Mouse (Mus musculus): ENCODE measurements around the gene E330021D16Rik.

Gene E330021D16Rik

GRCm38 (mm10) chr6:136418889-136419835 is 3.8 kb upstream of the E330021D16Rik start:
- DNase-seq: no peak

DNA sequence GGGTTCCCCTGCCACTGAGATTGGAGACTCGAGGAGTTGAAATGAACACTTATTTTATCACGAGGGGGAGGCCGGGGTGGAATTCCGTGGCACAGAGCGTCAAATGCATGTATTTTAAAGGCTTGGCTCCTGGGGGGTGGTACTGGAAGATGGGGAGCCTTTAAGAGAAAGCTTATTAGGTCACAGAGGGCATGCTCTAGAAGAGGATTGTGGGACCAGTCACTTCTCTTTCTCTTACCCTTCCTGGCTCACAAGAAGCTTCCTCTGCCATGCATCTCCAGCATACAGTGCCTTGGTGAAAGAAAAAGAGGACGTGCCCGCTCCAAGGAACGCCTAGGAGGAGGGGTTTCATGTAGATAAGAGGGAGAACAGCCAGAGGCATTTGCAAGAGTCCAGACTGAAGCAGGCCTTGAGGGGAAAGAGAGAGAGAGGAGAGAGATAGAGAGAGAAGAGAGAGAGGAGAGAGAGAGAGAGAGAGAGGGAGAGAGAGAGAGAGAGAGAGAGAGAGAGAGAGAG is 3.0 kb upstream of the E330021D16Rik start:
- DNase-seq: no peak

- DNase-seq: peak; percentile 55
Measured at GRCm38 (mm10) chr6:136417864-136418263, 2.5 kb upstream of the E330021D16Rik start.

DNA sequence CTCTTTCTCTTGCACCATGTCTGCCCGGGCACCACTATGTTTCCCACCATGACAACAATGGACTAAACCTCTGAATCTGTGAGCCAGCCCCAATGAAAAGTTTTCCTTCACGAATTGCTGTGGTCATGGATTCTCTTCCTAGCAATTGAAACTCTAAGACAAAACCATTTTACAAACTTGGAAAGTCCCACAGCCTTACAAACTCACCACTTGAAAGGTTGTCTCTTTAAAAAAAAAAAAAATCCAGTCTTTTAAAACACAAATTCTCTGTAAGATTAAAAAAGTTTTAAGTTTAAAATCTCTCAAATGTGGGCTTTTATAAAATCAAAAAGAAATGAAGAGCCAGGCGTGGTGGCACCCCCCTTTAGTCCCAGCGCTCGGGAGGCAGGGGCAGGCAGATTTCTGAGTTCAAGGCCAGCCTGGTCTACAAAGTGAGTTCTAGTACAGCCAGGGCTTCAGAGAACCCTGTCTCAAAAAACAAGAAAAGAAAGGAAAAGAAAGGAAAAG is 1.5 kb downstream of the E330021D16Rik start:
- no peak for DNase-seq

- DNase-seq: peak; percentile 57
Measured at GRCm38 (mm10) chr6:136407608-136408192, 7.7 kb downstream of the E330021D16Rik start.

DNA sequence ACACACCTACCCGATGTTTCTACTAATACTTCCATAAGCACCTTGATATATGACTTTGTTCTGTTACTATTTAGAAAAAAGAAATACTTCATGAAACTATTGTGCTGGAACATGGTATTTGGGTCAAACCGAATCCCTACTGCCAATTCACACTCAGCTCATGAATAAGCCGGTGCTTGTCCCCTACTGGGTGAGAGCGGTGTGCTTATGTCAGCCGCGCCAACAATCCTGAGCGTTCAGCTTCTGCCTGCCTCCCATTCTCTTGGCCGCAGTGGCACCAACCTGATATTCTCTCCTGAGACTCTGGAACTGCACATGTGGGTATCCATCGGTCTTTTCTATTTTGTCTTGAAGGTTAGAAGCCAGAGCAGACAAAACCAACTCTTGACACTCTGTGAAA is 18.5 kb downstream of the E330021D16Rik start:
- DNase-seq: no peak

DNA sequence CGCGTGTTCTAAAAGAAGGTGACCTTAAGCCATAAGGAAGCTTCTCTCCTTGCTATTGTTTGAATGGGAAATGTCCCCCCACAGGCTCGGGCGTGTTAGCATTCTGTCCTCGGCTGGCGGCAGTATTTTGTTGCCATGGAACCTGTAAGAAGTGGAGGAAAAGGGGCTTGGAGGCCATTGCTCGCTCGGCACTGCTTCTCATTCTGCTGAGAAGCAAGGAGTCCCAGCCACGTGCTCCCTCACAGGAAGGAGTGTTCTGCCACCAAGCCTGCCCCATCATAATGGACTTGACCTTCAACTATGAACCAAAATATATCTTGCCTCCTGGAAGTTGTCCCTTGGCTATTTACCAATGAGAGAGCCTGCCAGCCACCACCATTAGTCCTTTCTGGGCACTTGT is 25.1 kb downstream of the E330021D16Rik start:
- no peak for DNase-seq

DNA sequence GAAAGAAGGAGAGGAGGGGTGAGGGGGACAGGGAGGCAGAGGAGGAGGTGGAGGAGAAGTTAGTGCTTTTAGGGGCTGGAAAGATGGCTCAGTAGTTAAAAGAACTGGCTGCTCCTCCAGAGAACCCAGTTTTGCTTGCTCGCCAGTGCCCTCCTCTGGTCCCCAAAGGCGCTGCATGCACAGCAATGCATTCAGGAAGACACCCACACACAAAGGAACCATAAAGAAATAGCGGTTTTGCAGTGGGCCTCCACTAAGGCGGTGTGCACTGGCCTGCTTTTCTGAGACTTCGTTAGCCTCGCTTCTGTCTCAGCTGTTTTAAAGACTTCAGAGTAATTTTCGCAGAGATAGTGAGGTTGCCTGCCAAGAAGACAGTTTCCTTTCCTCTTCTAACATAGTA is 30.1 kb downstream of the E330021D16Rik start:
- DNase-seq: no peak

DNA sequence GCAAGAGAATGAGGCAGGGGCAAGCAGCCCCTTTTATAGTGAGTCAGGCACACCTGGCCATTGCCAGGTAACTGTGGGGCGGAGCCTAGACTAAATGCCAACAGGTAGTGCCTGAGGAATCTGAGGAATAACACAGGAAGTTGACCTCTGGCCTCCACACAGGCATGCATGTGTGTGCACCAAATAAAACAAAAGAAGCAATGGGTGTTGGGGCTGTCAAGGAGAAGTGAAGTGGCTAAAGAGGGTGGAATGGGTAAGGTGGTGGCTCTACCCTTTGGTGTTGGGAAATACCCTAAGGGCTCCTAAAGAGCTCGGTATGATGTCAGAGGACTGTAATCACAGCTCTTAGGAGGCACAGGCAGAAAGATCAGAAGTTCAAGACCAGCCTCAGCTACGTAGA is 32.2 kb downstream of the E330021D16Rik start:
- peak; percentile 5 for DNase-seq

DNA sequence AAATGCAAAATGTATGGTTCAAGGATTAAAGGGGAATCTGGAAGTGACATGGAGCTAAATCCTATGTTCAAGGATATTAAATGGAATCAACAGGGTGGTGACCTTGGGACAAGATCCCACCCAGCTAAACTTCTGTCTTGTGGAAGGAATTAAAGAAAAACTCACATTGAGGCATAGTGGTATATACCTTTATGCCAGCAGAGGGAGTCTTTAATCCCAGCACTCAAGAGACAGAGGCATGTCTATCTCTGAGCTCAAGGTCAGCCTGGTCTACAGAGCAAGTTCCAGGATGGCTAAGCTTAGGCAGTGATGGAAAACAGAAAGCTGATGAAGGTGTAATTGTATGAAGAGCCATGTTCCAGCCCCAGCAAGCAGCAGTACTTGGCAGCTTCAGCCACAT is 39.3 kb downstream of the E330021D16Rik start:
- no peak for DNase-seq

GRCm38 (mm10) chr6:136364430-136365098 is 50.8 kb downstream of the E330021D16Rik start:
- DNase-seq: no peak

GRCm38 (mm10) chr6:136364008-136364407 is 51.4 kb downstream of the E330021D16Rik start:
- no peak for DNase-seq

- DNase-seq: no peak
Measured at GRCm38 (mm10) chr6:136363313-136363712, 52.1 kb downstream of the E330021D16Rik start.

DNA sequence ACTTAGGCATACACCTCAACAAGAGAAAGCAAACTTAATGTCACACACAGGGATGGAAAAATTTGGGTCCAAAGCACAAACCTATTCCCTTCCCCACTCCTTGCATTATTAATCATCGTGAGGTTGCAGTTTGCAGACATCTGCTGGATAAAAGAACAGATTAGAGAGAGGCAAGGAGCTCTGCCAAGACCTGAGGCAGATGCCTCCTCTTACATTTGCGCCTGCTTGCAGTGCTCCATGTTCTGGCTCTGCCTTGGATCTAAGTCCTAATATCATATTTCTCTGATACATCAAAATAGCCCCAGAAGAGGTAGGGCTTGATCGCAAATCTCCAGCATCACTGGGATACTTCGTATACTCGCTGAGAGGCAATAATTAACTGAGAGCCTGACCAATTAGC is 56.9 kb downstream of the E330021D16Rik start:
- no peak for DNase-seq

DNA sequence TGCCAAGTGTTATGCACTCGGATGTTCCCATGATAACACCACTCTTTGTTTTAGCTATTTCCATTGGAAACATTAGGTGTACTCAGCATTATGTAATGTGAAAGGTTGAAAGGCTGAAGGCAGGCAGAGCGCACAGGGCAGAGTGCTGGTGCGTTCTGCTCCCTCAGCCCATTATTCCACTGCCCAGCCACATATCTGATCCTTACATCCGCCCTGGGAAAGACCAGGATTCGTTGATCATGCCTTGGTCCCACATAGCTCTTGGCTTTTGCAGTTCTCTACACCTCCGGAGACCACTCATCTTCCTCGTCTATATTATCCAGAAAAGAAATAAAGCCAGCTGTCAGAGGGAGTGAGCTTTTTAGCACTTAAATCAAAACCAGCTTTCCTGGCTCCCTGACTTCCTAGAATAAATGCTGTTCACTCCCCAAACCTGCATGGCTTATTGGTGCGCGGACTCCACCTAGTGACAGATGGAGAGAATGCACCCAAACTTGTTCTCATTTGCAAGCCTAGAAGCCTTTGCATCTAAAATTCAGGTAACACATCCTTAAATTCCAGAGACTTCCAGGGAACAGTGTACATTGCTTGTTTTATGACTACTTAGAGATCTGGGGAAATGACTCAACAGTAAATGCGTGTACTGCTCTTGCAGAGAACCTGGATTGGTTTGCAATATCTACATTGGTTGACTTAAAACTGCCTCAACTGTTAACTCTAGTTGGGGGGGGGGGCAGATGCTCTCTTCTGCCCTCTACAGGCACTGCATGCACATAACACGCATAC is 61.8 kb downstream of the E330021D16Rik start:
- peak; percentile 80 for DNase-seq
